Mouse (Mus musculus): ENCODE results near the gene Fth1.

DNA sequence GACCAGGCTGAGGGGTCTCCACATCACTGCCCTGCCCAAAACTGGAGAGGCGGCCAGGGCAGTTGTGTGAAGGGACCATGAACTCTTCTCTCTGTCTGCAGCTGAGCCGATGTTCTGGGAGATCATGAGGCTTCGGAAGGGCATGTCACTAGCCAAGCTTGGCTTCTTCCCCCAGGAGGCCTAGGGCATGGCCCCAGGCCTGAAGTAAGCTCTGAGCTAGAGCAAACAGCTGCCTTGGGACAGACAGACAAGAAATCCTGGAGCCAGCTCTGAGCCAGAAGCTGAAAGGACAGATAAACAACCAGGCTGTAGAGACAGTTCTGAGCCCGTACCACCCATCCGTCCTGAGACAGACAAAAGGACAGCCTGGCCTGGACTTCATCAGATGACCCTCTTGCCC is 54.0 kb downstream of the Fth1 start:
- TF ChIP-seq CTCF (IDR thresholded peaks at IDR 0.05; ENCODE audit: low read depth), result no peak
- no peak for TF ChIP-seq EP300 (IDR thresholded peaks at IDR 0.05; ENCODE audit: low read depth)

All from heart, postnatal 0 days (tissue).